Mouse (Mus musculus): ENCODE measurements around the gene Phospho1. TPM values are rescaled to one million over a fixed set of nuclear protein-coding genes. Genes with fewer than 3 reads are reported as not detected.

The Phospho1 gene
- polyA plus RNA-seq, 1 experiment: 165 TPM

DNA sequence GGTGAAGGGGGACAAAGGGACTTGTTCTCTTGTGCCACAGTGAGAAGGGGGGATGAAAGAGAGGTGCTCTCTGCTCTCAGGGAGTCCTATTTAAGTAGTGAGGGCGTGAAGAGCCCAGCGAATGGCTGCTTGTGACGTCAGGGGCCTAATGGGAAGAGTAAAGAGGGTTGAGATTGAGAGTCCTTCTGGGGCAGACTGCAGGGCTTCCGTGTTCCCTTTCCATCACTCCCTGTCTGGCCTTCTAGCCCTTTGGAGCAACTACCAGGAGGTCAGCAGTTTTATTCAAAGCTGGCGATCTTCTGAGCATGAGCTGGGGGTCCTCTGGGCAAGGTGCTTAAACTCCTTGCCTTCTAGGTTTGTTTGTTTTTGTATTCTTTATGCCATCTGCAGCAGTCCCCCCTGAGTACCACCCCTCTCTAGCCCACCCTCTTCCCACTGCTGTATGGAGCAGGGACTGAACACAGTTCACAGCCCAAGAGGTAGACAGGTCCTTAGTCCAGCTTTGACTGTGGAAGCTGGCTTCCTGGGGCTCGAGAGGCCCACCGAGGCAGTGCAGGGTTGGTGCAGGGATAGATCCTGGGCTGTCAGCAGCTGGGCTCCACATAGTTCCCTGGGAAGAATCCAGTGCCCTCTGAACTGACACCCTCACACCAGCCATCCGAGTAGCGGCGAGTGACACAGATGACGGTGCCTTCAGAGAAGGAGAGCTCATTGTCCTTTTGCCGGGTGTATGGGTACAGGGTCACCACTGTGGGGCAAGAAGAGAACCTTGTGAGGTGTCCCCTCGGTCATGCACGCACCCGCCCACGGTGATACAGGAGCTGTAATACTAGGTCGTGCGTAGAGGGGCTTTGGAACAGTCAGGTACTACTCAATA is 8.1 kb downstream of the Phospho1 start:
- Histone ChIP-seq H3K36me3 (ENCODE audit: control insufficient read depth, insufficient read depth) (no peaks in the 10 kb centered on the region), H3K4me2 (ENCODE audit: low read depth) (no peak overlapping the region), H3K27me3 (ENCODE audit: control insufficient read depth, insufficient read depth, insufficient read length) (no peaks in the 10 kb centered on the region), H3ac (ENCODE audit: control insufficient read depth, insufficient read length) (no peak overlapping the region), H3K4me3 (no peak overlapping the region), H3K79me2 (ENCODE audit: control insufficient read depth, insufficient read depth) (no peaks in the 10 kb centered on the region)
- TF ChIP-seq USF1 (IDR thresholded peaks at IDR 0.05; ENCODE audit: low read depth): no peak
- no peak for TF ChIP-seq SRF (IDR thresholded peaks at IDR 0.05; ENCODE audit: control insufficient read depth, insufficient read length, low read depth)

DNA sequence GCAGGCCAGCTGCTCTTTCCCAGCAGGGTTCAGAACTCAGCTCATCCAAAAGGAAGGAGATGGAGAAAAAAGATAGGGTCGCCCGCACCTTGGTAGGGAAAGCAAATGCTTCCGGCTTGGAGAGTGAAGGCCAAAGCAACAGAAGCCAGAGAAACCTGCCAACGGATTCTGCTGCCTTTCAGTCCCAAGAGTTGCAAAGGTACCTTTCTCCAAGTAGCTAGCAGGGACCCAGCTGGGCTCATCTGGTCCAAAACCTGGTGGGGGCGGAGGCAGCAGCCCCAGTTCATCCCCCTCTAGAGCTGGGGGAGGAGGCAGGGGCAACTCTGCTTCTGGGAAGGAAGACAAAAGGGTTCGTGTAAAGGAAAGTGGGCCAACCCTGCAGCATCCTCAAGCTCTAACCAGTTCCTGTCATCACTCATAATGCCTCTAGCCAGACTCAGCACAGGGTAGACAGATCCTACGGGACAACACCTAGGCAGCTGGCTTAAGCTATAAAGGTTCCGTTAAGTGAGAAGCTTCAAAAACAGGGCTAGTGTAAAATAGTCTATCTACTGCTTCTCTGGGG is 8.8 kb downstream of the Phospho1 start:
- Histone ChIP-seq H3K4me2 (ENCODE audit: low read depth) (no peak overlapping the region), H3K4me3 (no peak overlapping the region), H3K36me3 (ENCODE audit: control insufficient read depth, insufficient read depth) (no peaks in the 10 kb centered on the region), H3K27me3 (ENCODE audit: control insufficient read depth, insufficient read depth, insufficient read length) (no peaks in the 10 kb centered on the region), H3K79me2 (ENCODE audit: control insufficient read depth, insufficient read depth) (no peaks in the 10 kb centered on the region), H3ac (ENCODE audit: control insufficient read depth, insufficient read length) (no peak overlapping the region)
- TF ChIP-seq MAX (IDR thresholded peaks at IDR 0.05; ENCODE audit: low read depth) (no peak), E2F4 (IDR thresholded peaks at IDR 0.05; ENCODE audit: insufficient read depth) (no peak), MYOG (IDR thresholded peaks at IDR 0.05; ENCODE audit: control insufficient read depth in 1 of 3, insufficient read depth in 1 of 3, insufficient read length in 2 of 3, low read depth in 2 of 3) (no peak), TCF12 (IDR thresholded peaks at IDR 0.05; ENCODE audit: insufficient read depth, poor library complexity, severe bottlenecking) (no peak), REST (IDR thresholded peaks at IDR 0.05; ENCODE audit: insufficient read depth, insufficient read length) (no peak), POLR2AphosphoS2 (IDR thresholded peaks at IDR 0.05; ENCODE audit: insufficient read length, low read depth) (no peak), USF1 (IDR thresholded peaks at IDR 0.05; ENCODE audit: low read depth) (no peak), MYOD1 (IDR thresholded peaks at IDR 0.05; ENCODE audit: control insufficient read depth in 1 of 3, insufficient read length in 2 of 3, low read depth in 2 of 3) (no peak), POLR2A (IDR thresholded peaks at IDR 0.05; ENCODE audit: insufficient read length, low read depth) (no peak), CEBPB (IDR thresholded peaks at IDR 0.05; ENCODE audit: insufficient read depth, poor library complexity, severe bottlenecking) (no peak), SRF (IDR thresholded peaks at IDR 0.05; ENCODE audit: control insufficient read depth, insufficient read length, low read depth) (no peak), TCF3 (IDR thresholded peaks at IDR 0.05; ENCODE audit: insufficient read length, low read depth) (no peak)

DNA sequence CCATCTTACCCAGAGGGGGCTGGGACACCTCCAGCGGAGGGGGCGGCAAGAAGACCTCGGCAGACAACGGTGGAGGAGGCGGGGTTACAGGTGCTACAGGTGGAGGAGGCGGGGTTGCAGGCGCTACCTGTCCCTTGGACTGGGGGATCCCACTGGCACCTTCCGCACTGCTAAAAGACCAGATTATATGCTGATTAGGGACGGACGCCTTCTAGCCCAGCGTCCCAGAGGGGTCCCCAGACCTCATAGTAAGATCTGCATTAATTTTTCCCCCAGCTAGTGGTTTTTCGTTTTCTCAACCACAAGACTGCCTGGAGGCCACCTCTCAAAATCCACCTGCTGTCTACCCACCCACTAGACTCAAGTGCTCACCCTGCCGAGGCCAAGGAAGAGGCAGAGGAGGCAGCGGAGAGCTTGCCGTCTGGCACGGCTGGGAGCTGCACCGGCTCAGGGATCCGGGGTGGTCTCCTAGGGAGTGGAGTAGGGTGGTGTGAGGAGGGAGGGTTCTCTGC is 9.4 kb downstream of the Phospho1 start:
- H3K27me3 ChIP-seq (ENCODE audit: control insufficient read depth, insufficient read depth, insufficient read length): no peaks in the 10 kb centered on the region
- H3K79me2 ChIP-seq (ENCODE audit: control insufficient read depth, insufficient read depth): no peaks in the 10 kb centered on the region
- no peak overlapping the region for H3K4me3 ChIP-seq
- TF ChIP-seq TCF3 (IDR thresholded peaks at IDR 0.05; ENCODE audit: insufficient read length, low read depth) (no peak), USF1 (IDR thresholded peaks at IDR 0.05; ENCODE audit: low read depth) (no peak), POLR2A (IDR thresholded peaks at IDR 0.05; ENCODE audit: insufficient read length, low read depth) (no peak), MYOD1 (IDR thresholded peaks at IDR 0.05; ENCODE audit: control insufficient read depth in 1 of 3, insufficient read length in 2 of 3, low read depth in 2 of 3) (no peak), MAX (IDR thresholded peaks at IDR 0.05; ENCODE audit: low read depth) (no peak), E2F4 (IDR thresholded peaks at IDR 0.05; ENCODE audit: insufficient read depth) (no peak), SRF (IDR thresholded peaks at IDR 0.05; ENCODE audit: control insufficient read depth, insufficient read length, low read depth) (no peak), CEBPB (IDR thresholded peaks at IDR 0.05; ENCODE audit: insufficient read depth, poor library complexity, severe bottlenecking) (no peak), REST (IDR thresholded peaks at IDR 0.05; ENCODE audit: insufficient read depth, insufficient read length) (no peak), TCF12 (IDR thresholded peaks at IDR 0.05; ENCODE audit: insufficient read depth, poor library complexity, severe bottlenecking) (no peak), MYOG (IDR thresholded peaks at IDR 0.05; ENCODE audit: control insufficient read depth in 1 of 3, insufficient read depth in 1 of 3, insufficient read length in 2 of 3, low read depth in 2 of 3) (no peak), POLR2AphosphoS2 (IDR thresholded peaks at IDR 0.05; ENCODE audit: insufficient read length, low read depth) (no peak)
- no peaks in the 10 kb centered on the region for H3K36me3 ChIP-seq (ENCODE audit: control insufficient read depth, insufficient read depth)
- no peak overlapping the region for H3ac ChIP-seq (ENCODE audit: control insufficient read depth, insufficient read length)
- peak overlapping the region; percentile 12 for H3K4me2 ChIP-seq (ENCODE audit: low read depth)

DNA sequence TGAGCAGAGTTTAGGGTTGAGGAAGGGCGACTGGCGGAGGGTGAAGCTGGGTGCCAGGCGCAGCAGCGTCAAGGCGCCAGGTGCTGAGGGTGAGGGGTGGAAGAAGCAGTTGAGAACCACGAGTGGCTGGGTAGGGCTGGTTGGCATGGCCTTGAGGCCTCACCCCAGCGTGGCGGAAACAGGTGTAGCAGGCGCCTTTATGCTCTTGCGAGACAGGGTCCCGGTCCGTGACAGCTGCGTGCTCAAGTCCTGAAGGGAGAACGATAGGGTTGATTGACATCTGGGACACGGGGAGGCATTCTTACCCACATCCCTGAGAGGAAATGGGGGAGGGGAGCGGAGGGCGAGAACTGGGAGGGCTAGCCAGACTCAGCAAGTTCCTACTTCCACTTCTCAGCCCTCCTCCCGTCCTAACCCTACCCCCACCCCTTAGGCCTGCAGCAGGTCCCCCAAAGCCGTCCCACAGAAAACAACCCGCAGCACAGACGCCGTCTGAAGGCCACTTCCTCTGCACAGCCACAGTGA is 9.9 kb downstream of the Phospho1 start:
- Histone ChIP-seq H3ac (ENCODE audit: control insufficient read depth, insufficient read length) (no peak overlapping the region), H3K4me3 (no peak overlapping the region), H3K36me3 (ENCODE audit: control insufficient read depth, insufficient read depth) (no peaks in the 10 kb centered on the region), H3K79me2 (ENCODE audit: control insufficient read depth, insufficient read depth) (no peaks in the 10 kb centered on the region), H3K27me3 (ENCODE audit: control insufficient read depth, insufficient read depth, insufficient read length) (no peaks in the 10 kb centered on the region), H3K4me2 (ENCODE audit: low read depth) (peak overlapping the region; percentile 12)
- TF ChIP-seq MYOD1 (IDR thresholded peaks at IDR 0.05; ENCODE audit: control insufficient read depth in 1 of 3, insufficient read length in 2 of 3, low read depth in 2 of 3) (peak in 2 of 3 experiments; percentile 97 to 98), POLR2AphosphoS2 (IDR thresholded peaks at IDR 0.05; ENCODE audit: insufficient read length, low read depth) (peak; percentile 85), E2F4 (IDR thresholded peaks at IDR 0.05; ENCODE audit: insufficient read depth) (no peak), TCF12 (IDR thresholded peaks at IDR 0.05; ENCODE audit: insufficient read depth, poor library complexity, severe bottlenecking) (peak; percentile 63), USF1 (IDR thresholded peaks at IDR 0.05; ENCODE audit: low read depth) (no peak), MYOG (IDR thresholded peaks at IDR 0.05; ENCODE audit: control insufficient read depth in 1 of 3, insufficient read depth in 1 of 3, insufficient read length in 2 of 3, low read depth in 2 of 3) (peak in 2 of 3 experiments; percentile 92 to 98), SRF (IDR thresholded peaks at IDR 0.05; ENCODE audit: control insufficient read depth, insufficient read length, low read depth) (peak; percentile 6)
